Mouse (Mus musculus): ENCODE results near the gene Rnf4.

GRCm38 (mm10) chr5:34335539-34336096 lies 471 bp upstream of the Rnf4 start:
- TF ChIP-seq POLR2A (IDR thresholded peaks at IDR 0.05; ENCODE audit: borderline replicate concordance, insufficient read depth, low read length) (no peak), CTCF (IDR thresholded peaks at IDR 0.05; ENCODE audit: borderline replicate concordance, insufficient read depth, low read depth, low read length) (no peak)
